Mouse (Mus musculus): ENCODE data around the gene Stk19.
"Not testable (repeated sequence)": the region's sequence is repeated elsewhere in the genome, so short reads cannot be mapped to it uniquely, and the experiment has no call there.

DNA sequence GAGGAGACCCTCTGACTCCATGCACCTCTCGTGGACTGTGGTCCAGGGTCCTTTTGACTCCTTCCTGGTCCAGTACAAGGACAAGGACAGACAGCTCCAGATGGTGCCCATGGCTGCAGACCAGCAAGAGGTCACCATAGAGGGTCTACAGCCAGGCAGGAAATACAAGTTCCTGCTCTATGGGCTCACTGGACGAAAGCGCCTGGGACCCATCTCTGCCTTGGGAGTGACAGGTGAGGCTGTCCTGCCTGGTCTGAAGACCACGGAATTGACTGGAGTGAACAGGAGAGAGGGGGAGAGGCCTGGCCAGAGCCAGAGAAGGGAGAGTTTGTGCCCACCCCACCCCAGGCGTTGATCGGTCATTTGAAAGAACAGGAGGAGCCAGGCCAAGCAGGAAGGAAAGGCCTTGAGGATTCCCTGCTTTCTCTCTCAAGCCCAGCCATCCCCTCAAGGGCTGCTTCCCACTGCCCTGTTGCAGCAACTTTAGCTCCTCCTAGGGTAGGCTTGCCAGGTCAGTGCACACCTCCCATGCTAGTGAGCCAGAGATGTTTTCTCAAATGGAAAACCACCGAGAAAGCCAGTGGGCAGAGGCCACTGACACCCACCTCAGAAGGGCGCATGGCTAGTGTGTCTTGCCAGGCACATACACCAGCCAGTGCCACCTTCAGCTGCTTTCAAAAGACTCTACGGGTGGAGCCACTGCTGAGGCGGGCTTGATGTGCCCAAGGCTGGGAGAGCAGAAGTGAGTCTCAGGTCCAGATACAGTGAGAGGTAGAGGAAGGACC is 39.3 kb downstream of the Stk19 start:
- TF ChIP-seq POLR2A (IDR thresholded peaks at IDR 0.05; ENCODE audit: low read depth, low read length); CTCF (IDR thresholded peaks at IDR 0.05; ENCODE audit: borderline replicate concordance, insufficient read depth, low read length): not testable (repeated sequence)

All from embryonic fibroblast, embryonic 13.5 days (primary cell).